Mouse (Mus musculus) thymus, postnatal 0 days (tissue): Measurements from ENCODE around the gene Gm3005. TPM values are rescaled to one million over a fixed set of nuclear protein-coding genes. Genes with fewer than 3 reads are reported as not detected.
"Not testable (repeated sequence)": the region's sequence is repeated elsewhere in the genome, so short reads cannot be mapped to it uniquely, and the experiment has no call there.

ENCODE experiments used
- DNase-seq: peaks from one replicate; pipeline ENCODE4 v3.0.0-alpha.2; 2015; ENCODE audit warnings: low spot score
- polyA plus RNA-seq: library from polyadenylated mRNA; unstranded; fragments of >200 nt; fragmentation: Nextera tagmentation; extraction: Ambion mirVana; gene quantifications from 2 replicates; pipeline ENCODE4 v1.2.1, GENCODE M21; 2015

The Gm3005 gene
- polyA plus RNA-seq = not detected in 2 replicates

- DNase-seq = not testable (repeated sequence)
Observed at GRCm38 (mm10) chr14:3427803-3428202, at the start of gene Gm3005. Gene Gm3005 (plus strand): TSS chr14:3428103.

GRCm38 (mm10) chr14:3394793-3395192, 33.1 kb upstream of the Gm3005 start, which contains the start of gene Gm10413:
Gene Gm10413 (plus strand): TSS chr14:3395093.
- DNase-seq = not testable (repeated sequence)

GRCm38 (mm10) chr14:3412314-3412713, 15.6 kb upstream of the Gm3005 start, which contains the start of gene Gm10409:
Gene Gm10409 (plus strand): TSS chr14:3412614.
- DNase-seq = not testable (repeated sequence)

- not testable (repeated sequence) for DNase-seq
Observed at GRCm38 (mm10) chr14:3449079-3449478, 21.2 kb downstream of the Gm3005 start, which contains the start of gene Gm10408. Gene Gm10408 (plus strand): TSS chr14:3449379.

- DNase-seq = not testable (repeated sequence)
Observed at GRCm38 (mm10) chr14:3634212-3634611, 206.3 kb downstream of the Gm3005 start, which contains the start of gene Gm3012. Gene Gm3012 (plus strand): TSS chr14:3634512.

Other genes with a start within 250 kb of the Gm3005 start
- gene Gm5795, start 239.8 kb upstream of the Gm3005 start, polyA plus RNA-seq = not detected in 2 replicates
- gene D830030K20Rik, start 219.6 kb upstream of the Gm3005 start, polyA plus RNA-seq = 0.54 and 1.2 TPM in 2 replicates
- gene Gm2956, start 95.5 kb upstream of the Gm3005 start, polyA plus RNA-seq = not detected in 2 replicates
- gene Gm10413, start 33.0 kb upstream of the Gm3005 start, polyA plus RNA-seq = 0.14 TPM in 1 of 2 replicates, not detected in the other
- 0.21 and 0.22 TPM in 2 replicates for gene Gm10409, start 15.5 kb upstream of the Gm3005 start, polyA plus RNA-seq
- not detected in 2 replicates for gene Gm10408, start 21.3 kb downstream of the Gm3005 start, polyA plus RNA-seq
- gene Gm3012, start 206.4 kb downstream of the Gm3005 start, polyA plus RNA-seq = 0.14 TPM in 1 of 2 replicates, not detected in the other
- 0.21 and 0.22 TPM in 2 replicates for gene Gm3020, start 223.9 kb downstream of the Gm3005 start, polyA plus RNA-seq